Mouse (Mus musculus) heart, embryonic 10.5 days (tissue): ENCODE measurements around the gene Lap3. TPM values are rescaled to one million over a fixed set of nuclear protein-coding genes. Genes with fewer than 3 reads are reported as not detected.

Experiments used
- DNase-seq: peaks from one replicate; pipeline ENCODE4 v3.0.0-alpha.2; 2017; ENCODE audit warnings: low spot score
- H3K27ac ChIP-seq: fragments of 300-500 bp; sonication (generic); 2 replicates; pipeline ENCODE4 v1.5.1; 2016; ENCODE audit warnings: mild to moderate bottlenecking
- H3K27me3 ChIP-seq: fragments of 300-500 bp; sonication (generic); 2 replicates; pipeline ENCODE4 v1.6.1; 2016; ENCODE audit warnings: mild to moderate bottlenecking; ENCODE audit not compliant: poor library complexity, insufficient read depth, severe bottlenecking
- H3K36me3 ChIP-seq: fragments of 300-500 bp; sonication (generic); 2 replicates; pipeline ENCODE4 v1.6.1; 2016; ENCODE audit warnings: mild to moderate bottlenecking, moderate library complexity
- H3K4me1 ChIP-seq: fragments of 300-500 bp; sonication (generic); 2 replicates; pipeline ENCODE4 v1.6.1; 2016; ENCODE audit warnings: mild to moderate bottlenecking
- H3K4me3 ChIP-seq: fragments of 300-500 bp; sonication (generic); 2 replicates; pipeline ENCODE4 v1.5.1; 2016; ENCODE audit warnings: mild to moderate bottlenecking, moderate library complexity
- H3K9me3 ChIP-seq: fragments of 300-500 bp; sonication (generic); 2 replicates; pipeline ENCODE4 v1.6.1; 2016; ENCODE audit warnings: mild to moderate bottlenecking, moderate library complexity
- WGBS: fragments of 180-500 bp; shearing (Covaris S2); methylation state at CpG from one replicate; pipeline ENCODE4 v1.1.7; 2016; 5-methylcytosine and 5-hydroxymethylcytosine counted together
- polyA plus RNA-seq: library from polyadenylated mRNA; unstranded; fragments of >200 nt; fragmentation: Nextera tagmentation; extraction: Ambion mirVana; gene quantifications from 2 replicates; pipeline ENCODE4 v1.2.1, GENCODE M21; 2016

The Lap3 gene
- polyA plus RNA-seq, 1 experiment from 2014 or later: 96.5 TPM

DNA sequence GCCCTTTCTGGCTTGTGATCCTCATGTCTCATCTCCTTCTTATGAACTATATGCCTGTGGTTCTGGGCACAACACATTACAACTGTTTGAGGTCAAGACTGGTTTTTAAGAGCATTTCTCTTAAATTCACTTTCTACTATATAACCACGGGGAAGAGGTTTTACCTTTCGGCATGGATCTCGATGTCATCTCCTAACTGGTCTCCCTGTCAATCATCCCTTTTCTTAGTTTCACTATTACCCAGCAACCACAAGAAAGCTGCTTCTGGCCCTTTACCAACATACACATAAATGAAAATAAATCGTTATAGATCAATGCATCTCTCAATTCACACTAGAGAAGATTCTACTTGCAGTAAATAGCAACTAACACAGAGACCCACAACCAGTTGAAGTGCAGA lies 42.0 kb downstream of the Lap3 start:
- H3K9me3 ChIP-seq: no peaks in the 10 kb centered on the region
- 69% methylated on average over 4 of the region's 4 CpGs for WGBS
- no peak for DNase-seq
- H3K27ac ChIP-seq: no peak overlapping the region
- H3K4me3 ChIP-seq: no peak overlapping the region
- H3K4me1 ChIP-seq: peaks cover 4% of the 10 kb centered on the region; the same call in 1 of the 2 replicates
- H3K36me3 ChIP-seq: peaks cover 3% of the 10 kb centered on the region; the same call in 1 of the 2 replicates
- no peaks in the 10 kb centered on the region for H3K27me3 ChIP-seq

DNA sequence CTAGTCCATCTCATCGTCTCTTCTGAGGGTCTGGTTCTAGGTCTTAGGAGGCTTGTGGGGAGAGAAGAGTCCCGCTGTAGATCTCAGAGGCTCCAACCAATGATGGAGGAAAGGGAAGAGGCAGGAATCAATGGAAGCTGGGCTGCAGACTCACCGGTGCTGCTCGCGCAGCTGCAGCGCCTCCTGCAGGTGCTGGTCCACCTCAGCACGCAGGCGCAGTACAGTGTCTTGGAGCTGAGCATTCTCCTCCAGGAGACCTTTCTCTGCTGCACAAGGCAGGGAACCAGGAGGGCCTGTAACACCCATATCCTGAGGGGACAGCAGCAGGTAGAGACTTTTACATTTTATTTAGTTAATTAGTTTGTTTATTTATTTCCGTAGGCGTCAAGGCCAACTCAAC lies 46.3 kb downstream of the Lap3 start:
- no peaks in the 10 kb centered on the region for H3K27me3 ChIP-seq
- H3K4me1 ChIP-seq: no peaks in the 10 kb centered on the region
- DNase-seq: no peak
- H3K9me3 ChIP-seq: no peaks in the 10 kb centered on the region
- no peak overlapping the region for H3K27ac ChIP-seq
- H3K4me3 ChIP-seq: no peak overlapping the region
- H3K36me3 ChIP-seq: no peaks in the 10 kb centered on the region
- 56% methylated on average over 10 of the region's 10 CpGs for WGBS

DNA sequence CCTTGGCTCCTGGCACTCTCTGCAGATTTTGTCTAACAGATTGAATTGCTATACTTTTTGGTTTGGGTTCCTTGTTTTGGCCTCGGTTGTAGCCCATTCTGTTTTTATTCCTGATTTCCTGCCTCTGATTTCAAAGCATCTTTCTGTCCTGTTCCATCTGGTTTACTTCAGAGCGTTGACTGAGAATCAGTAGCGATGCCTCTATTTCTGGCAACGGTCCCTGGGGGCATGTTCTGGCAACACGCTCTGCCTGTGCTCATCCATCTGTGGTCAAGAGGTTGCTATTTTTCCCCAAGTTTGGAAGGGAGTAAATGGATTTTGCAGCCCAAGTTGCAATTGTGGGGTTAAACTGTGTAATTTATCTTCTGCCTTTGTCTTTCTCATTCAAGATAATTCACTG lies 50.2 kb downstream of the Lap3 start:
- H3K27me3 ChIP-seq: no peaks in the 10 kb centered on the region
- no peaks in the 10 kb centered on the region for H3K9me3 ChIP-seq
- H3K36me3 ChIP-seq: no peaks in the 10 kb centered on the region
- no peak overlapping the region for H3K27ac ChIP-seq
- H3K4me3 ChIP-seq: no peak overlapping the region
- no peaks in the 10 kb centered on the region for H3K4me1 ChIP-seq
- 63% methylated on average over 5 of the region's 5 CpGs for WGBS
- DNase-seq: no peak

DNA sequence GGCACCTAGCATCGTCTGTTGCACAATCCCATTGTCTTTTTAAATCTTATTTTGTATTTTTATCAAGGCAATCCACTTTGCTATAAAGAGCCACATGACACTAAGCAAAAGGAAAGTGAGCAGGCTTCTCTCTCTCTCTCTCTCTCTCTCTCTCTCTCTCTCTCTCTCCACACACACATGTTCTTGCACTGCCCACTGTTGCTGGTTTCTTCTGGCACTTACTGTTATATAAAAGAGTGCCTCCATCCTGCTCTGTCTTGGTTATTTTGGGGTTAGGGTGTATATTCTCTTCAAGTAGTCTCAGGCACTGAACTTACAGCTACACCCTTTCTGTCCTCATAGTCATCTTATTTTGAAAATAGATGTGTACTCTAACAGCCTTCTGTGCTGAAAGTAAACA lies 56.4 kb downstream of the Lap3 start:
- Histone ChIP-seq H3K36me3 (no peaks in the 10 kb centered on the region), H3K9me3 (no peaks in the 10 kb centered on the region), H3K27ac (no peak overlapping the region), H3K4me1 (no peaks in the 10 kb centered on the region), H3K4me3 (no peak overlapping the region), H3K27me3 (no peaks in the 10 kb centered on the region)
- WGBS: 74% methylated on average over 1 of the region's 1 CpGs
- no peak for DNase-seq

Other genes starting within 250 kb of the Lap3 start
- 110 and 116 TPM in 2 replicates for gene Qdpr, start 43.1 kb upstream of the Lap3 start, polyA plus RNA-seq
- gene Clrn2, start 39.6 kb upstream of the Lap3 start, polyA plus RNA-seq: not detected in 2 replicates
- gene Med28, start 26.9 kb downstream of the Lap3 start, polyA plus RNA-seq: 229 and 242 TPM in 2 replicates
- gene Fam184b, start 146.2 kb downstream of the Lap3 start, polyA plus RNA-seq: 0.22 and 0.39 TPM in 2 replicates
- 41.1 and 47.8 TPM in 2 replicates for gene Ncapg, start 176.5 kb downstream of the Lap3 start, polyA plus RNA-seq